Mouse (Mus musculus) frontal cortex, postnatal 25 days (tissue): ENCODE data around the gene Ms4a3.

Source experiments
- DNase-seq, 2 experiments: peaks; one replicate each; pipeline ENCODE4 v3.0.0; 2022; ENCODE audit warnings: low spot score in 2 of 2

The Ms4a3 gene

DNA sequence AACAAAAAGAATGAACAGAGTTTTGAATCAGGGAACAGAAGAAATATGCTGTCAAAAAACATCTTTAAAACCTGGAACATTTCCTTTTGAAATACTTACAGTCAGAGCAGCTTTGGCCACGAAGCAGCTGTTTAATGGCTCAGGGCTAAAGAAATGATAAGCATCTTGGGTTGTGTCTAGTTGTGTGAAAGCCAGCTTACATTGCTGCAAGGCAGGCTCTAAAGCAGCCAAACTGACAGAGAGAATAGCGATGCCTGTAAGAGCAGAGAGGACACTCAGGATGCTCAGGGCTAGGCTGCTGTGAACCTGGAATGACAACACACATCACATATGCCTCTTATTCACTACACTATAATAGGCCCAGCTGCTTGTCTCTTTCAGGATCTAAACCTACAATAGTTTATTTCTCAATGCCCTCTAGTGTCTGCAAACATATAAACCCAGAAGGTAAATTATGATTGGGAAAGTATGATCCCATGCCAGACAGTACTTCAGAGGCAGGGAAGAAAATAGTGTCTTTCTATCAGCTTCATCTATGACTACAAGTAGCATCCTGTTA, 50.7 kb downstream of the Ms4a3 start:
- no peak for DNase-seq

DNA sequence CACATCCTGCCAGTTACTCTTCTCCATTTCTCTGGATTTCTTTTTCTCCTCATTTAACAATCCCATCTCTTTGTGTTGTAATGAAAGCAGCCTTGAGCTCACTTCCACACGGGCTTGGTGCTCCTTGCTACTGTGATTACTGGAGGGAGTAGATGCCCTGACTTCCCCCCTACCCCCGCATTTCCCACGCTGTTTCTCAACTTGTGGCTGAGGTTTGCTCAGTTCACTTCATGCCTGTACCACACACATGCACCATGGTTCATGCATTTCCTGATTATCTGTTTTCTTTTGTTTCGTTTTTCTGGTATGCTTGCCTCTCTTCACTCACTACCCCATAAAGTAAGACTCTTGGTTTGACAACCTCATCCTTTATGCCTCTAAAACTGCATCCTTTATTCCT, 51.4 kb downstream of the Ms4a3 start:
- no peak for DNase-seq
